In the genomic region with DNA sequence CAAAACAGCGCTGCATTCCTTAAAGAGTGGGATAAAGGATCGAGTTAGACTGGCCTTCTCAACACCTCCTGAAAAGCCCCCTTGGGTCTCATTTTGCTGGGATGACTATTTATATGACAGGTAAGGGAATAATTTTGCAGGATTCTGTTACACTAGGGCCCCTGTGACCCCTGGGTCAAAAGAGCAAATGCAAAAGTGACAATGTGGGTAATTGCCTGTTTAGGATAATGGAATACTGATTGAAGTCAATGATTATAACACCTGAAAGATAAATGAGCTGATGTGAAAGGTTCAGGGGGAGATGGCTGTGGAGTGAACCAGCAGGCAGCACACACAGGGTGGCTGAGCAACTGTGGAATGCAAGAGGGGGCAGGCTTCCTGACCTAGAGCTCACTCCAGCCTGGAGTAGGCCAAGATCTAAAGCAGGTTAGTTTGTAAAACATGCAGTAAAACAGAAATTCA, we compare ENCODE assay signal across 22 mouse cellular contexts.
DNase-seq lines count a peak whose midpoint lies in the region; ATAC-seq lines count a peak whose summit lies in the region.
"Had no signal": no experiment of that assay in that cellular context is flagged by ENCODE, and none has a peak within 500 bp of the region (broad histone marks: within the 10 kb centered on the region; RNA-seq: fewer than 3 reads in every experiment).

No protein-coding gene starts in this region.

- H3K36me3 ChIP-seq in kidney, embryonic 16.5 days (ENCODE audit: insufficient read depth, low read length): no peaks in the 10 kb centered on the region
- H3K36me3 ChIP-seq in limb, embryonic 10.5 days: no peaks in the 10 kb centered on the region
- H3K36me3 ChIP-seq in neural tube, embryonic 11.5 days (ENCODE audit: control insufficient read depth, insufficient read depth, low read length): no peaks in the 10 kb centered on the region
- H3K36me3 ChIP-seq: forebrain, embryonic 10.5 days; heart, embryonic 15.5 days; lung, embryonic 15.5 days; midbrain, embryonic 12.5 days had no signal

- 35% methylated on average over 2 of the region's 2 CpGs for WGBS in kidney, embryonic 16.5 days
- WGBS in limb, embryonic 10.5 days: 12% methylated on average over 2 of the region's 2 CpGs
- 33% methylated on average over 2 of the region's 2 CpGs for WGBS in neural tube, embryonic 11.5 days

- H3K27ac ChIP-seq in kidney, embryonic 16.5 days (ENCODE audit: low read length): no peak overlapping the region
- no peak overlapping the region; the same call in 1 of the 2 replicates for H3K27ac ChIP-seq in limb, embryonic 10.5 days
- no peak overlapping the region for H3K27ac ChIP-seq in neural tube, embryonic 11.5 days (ENCODE audit: low read depth, low read length)
- H3K27ac ChIP-seq: heart, adult 2 months; heart, embryonic 15.5 days; liver, embryonic 14.5 days; lung, embryonic 15.5 days; midbrain, embryonic 12.5 days had no signal

- no peak overlapping the region for H3K4me3 ChIP-seq in kidney, embryonic 16.5 days (ENCODE audit: low read length)
- H3K4me3 ChIP-seq in limb, embryonic 10.5 days: no peak overlapping the region
- no peak overlapping the region for H3K4me3 ChIP-seq in neural tube, embryonic 11.5 days (ENCODE audit: low read depth, low read length)
- H3K4me3 ChIP-seq: forebrain, embryonic 10.5 days; heart, adult 2 months; heart, embryonic 15.5 days; lung, embryonic 15.5 days; midbrain, embryonic 12.5 days had no signal

- H3K9ac ChIP-seq in kidney, embryonic 16.5 days (replicated peaks; ENCODE audit: low read length): no peak overlapping the region
- no peak overlapping the region for H3K9ac ChIP-seq in neural tube, embryonic 11.5 days (ENCODE audit: low read length)
- H3K9ac ChIP-seq: heart, embryonic 15.5 days; liver, embryonic 14.5 days; lung, embryonic 15.5 days; midbrain, embryonic 12.5 days had no signal

- no peaks in the 10 kb centered on the region for H3K27me3 ChIP-seq in kidney, embryonic 16.5 days (ENCODE audit: insufficient read depth, low read length)
- H3K27me3 ChIP-seq in limb, embryonic 10.5 days (ENCODE audit: low read depth, poor library complexity, severe bottlenecking): peaks cover 80% of the 10 kb centered on the region
- H3K27me3 ChIP-seq in neural tube, embryonic 11.5 days (ENCODE audit: control insufficient read depth, insufficient read depth, low read length): no peaks in the 10 kb centered on the region
- H3K27me3 ChIP-seq: CH12.LX; heart, embryonic 15.5 days; lung, embryonic 15.5 days; midbrain, embryonic 12.5 days had no signal

- no peaks in the 10 kb centered on the region for H3K9me3 ChIP-seq in kidney, embryonic 16.5 days (ENCODE audit: low read length)
- H3K9me3 ChIP-seq in limb, embryonic 10.5 days (replicated peaks): no peaks in the 10 kb centered on the region
- no peaks in the 10 kb centered on the region for H3K9me3 ChIP-seq in neural tube, embryonic 11.5 days (ENCODE audit: control insufficient read depth, low read length)
- H3K9me3 ChIP-seq: forebrain, embryonic 10.5 days; heart, embryonic 15.5 days; lung, embryonic 15.5 days; midbrain, embryonic 12.5 days had no signal

- peaks cover 17% of the 10 kb centered on the region for H3K4me1 ChIP-seq in kidney, embryonic 16.5 days (ENCODE audit: insufficient read depth, low read length)
- peaks cover 53% of the 10 kb centered on the region for H3K4me1 ChIP-seq in limb, embryonic 10.5 days
- no peaks in the 10 kb centered on the region for H3K4me1 ChIP-seq in neural tube, embryonic 11.5 days (ENCODE audit: control insufficient read depth, insufficient read depth, low read length)
- H3K4me1 ChIP-seq: lung, embryonic 15.5 days; midbrain, embryonic 12.5 days had no signal

- ATAC-seq in kidney, embryonic 16.5 days (ENCODE audit: low FRiP score, low TSS enrichment): peak; percentile 65; the same call in 1 of the 2 replicates
- no peak for ATAC-seq in neural tube, embryonic 11.5 days (ENCODE audit: insufficient read depth, low FRiP score, low TSS enrichment)
- no peak for ATAC-seq in megakaryocyte progenitor cell, adult 5-6 weeks (replicated peaks; ENCODE audit: poor library complexity)
- ATAC-seq in cerebellum, adult (ENCODE audit: insufficient number of reproducible peaks, low FRiP score, low TSS enrichment): no peak

- DNase-seq in kidney, postnatal 25 days: no peak
- peak; percentile 53 for DNase-seq in embryo, embryonic 11.5 days (ENCODE audit: low read depth, low spot score)
- DNase-seq in limb, embryonic 10.5 days (ENCODE audit: low spot score): peak; percentile 60
- DNase-seq in neural tube, embryonic 11.5 days (ENCODE audit: low spot score): peak; percentile 25
- DNase-seq: cerebellum, adult 2 months; cerebellum, postnatal 36 days; gastrocnemius, postnatal 25 days; heart, adult 2 months; kidney, adult 9 months; layer of hippocampus, postnatal 36 days; lung, postnatal 4 days; right cerebral cortex, postnatal 25 days; thymus, postnatal 36 days had no signal

- H3K4me2 ChIP-seq in kidney, embryonic 16.5 days (replicated peaks; ENCODE audit: low read depth, low read length): no peak overlapping the region
- H3K4me2 ChIP-seq in neural tube, embryonic 11.5 days (ENCODE audit: low read depth): no peak overlapping the region
- H3K4me2 ChIP-seq: heart, embryonic 15.5 days; lung, embryonic 15.5 days; midbrain, embryonic 12.5 days had no signal

Comparison
In these comparisons a context has a peak if more than half of its experiments do, and no peak if none do; other contexts are left out.
1. DNase-seq: peak in embryo, embryonic 11.5 days (single experiment), limb, embryonic 10.5 days (single experiment) and neural tube, embryonic 11.5 days (single experiment); none in kidney, postnatal 25 days (0 of 2).